Mouse (Mus musculus) lung, postnatal 0 days (tissue): ENCODE measurements around the gene Arhgef25.

Experiments
- CTCF ChIP-seq: IDR thresholded peaks from 2 replicates; pipeline ENCODE4 v1.5.1; 2016; ENCODE audit warnings: antibody characterized with exemption, mild to moderate bottlenecking
- EP300 ChIP-seq: IDR thresholded peaks from 2 replicates; pipeline ENCODE4 v1.6.1; 2016; ENCODE audit warnings: antibody characterized with exemption, mild to moderate bottlenecking, control low read depth

GRCm38 (mm10) chr10:127143228-127143627, 46.7 kb downstream of the Arhgef25 start:
- TF ChIP-seq CTCF (no peak), EP300 (no peak)
